Mouse (Mus musculus): Measurements from ENCODE around the gene Fcgrt.
"Not testable (repeated sequence)": the region's sequence is repeated elsewhere in the genome, so short reads cannot be mapped to it uniquely, and the experiment has no call there.

Gene Fcgrt

DNA sequence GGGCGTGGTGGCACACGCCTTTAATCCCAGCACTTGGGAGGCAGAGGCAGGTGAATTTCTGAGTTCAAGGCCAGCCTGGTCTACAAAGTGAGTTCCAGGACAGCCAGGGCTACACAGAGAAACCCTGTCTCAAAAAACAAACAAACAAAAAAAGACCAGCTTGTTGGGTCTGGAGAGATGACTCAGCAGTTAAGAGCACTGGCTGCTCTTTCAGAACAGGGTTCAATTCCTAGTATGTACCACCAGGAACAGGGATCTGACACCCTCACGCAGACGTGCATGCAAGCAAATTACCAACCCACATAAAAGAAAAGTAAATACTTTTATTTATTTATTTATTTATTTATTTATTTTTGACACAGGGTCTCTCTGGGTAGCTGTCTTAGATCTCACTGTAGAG is 6.4 kb upstream of the Fcgrt start:
- DNase-seq (ENCODE audit: low spot score), result not testable (repeated sequence)

DNA sequence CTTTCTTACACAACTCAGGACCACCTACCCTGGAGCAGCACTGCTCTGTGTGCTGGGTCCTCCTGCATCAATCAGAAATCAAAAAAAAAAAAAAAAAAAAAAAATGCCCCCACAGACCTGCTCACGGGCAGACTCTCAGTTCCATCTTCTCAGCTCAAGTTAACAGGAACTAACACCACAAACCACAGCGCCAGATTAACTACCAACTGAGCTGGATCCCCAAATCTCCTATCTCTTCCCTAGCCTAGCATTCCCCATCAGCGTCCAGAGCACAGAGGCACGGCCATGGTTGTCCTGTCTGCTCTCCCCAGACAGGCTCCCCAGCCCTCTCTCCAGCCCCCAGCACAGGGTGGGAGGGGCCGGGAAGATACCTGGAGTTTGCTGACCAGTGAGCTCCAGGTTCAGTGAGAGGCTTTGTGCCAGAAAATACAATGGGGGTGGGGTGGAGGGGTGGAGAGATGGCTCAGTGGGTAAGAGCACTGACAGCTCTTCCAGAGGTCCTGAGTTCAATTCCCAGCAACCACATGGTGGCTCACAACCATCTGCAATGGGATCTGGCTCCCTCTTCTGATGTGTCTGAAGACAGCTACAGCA is 3.5 kb upstream of the Fcgrt start:
- no peak for DNase-seq (ENCODE audit: low spot score)

- DNase-seq (ENCODE audit: low spot score), result no peak
Measured at GRCm38 (mm10) chr7:45106441-45106840, 2.8 kb upstream of the Fcgrt start.

DNA sequence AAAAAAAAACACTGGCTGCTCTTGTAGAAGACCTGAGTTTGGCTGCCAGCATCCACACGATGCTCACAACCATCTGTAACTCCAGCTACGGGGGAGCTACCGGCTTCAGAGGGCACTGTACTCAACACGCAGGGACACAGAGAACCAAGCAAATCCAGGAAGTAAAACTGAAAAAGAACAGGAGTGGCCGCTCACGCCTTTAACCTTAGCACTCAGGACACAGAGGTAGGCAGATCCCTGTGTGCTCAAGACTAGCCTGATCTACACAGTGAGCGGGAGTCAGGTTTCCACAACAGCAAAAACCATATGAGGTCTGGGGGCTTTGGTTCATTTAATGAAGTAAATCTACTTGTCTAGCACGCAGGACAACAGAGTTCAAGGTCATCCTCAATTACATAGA is 1.8 kb upstream of the Fcgrt start:
- no peak for DNase-seq (ENCODE audit: low spot score)

GRCm38 (mm10) chr7:45104941-45105340 is 1.3 kb upstream of the Fcgrt start:
- DNase-seq (ENCODE audit: low spot score), result no peak

DNA sequence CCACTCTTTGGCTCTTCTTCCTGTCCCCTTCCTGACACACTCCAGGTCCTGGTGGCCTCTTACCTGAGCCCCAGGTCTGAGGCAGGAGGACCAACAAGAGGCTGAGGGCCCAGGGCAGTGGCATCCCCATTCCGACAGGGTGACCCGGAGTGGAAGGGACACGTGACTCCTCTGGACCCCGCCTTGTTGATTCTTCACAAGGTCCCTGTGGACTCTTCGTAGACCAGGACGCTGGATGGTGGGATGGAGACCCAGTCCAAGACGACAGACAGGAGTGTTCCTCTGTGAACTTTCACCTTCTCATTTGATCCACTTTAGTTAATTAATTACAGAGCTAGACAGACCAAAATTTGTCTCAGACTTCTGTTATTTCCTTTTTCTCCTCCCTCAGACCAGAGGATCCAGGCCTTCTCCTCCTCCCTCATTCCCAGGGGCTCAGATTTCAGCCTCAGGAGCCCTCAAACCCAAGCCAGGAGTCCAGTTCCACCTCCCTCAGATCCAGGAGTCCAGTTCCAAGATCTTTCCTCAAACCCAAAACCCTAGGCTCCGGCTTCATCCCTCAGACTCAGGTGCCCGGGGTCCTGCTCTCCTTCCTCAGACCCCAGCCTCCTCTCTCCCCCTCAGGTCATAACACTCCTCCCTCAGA is 588 bp downstream of the Fcgrt start:
- no peak for DNase-seq (ENCODE audit: low spot score)

GRCm38 (mm10) chr7:45102441-45102840 is 1.2 kb downstream of the Fcgrt start:
- no peak for DNase-seq (ENCODE audit: low spot score)

DNA sequence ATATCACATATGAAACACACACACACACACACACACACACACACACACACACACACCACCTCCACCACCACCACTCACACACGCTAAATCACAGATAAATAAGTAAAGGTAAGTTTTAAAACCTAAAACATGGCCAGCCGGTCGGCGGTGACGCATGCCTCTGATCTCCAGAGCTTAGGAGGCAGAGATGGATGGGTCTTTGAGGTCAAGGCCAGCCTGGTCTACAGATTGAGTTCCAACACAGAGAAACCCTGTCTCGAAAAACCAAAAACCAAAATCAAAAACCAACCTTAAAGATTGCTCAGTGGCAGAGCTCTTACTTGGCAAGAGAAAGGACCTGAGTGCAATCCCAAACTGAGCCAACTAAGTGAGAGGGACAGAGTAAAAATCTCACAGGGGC is 3.6 kb downstream of the Fcgrt start:
- DNase-seq (ENCODE audit: low spot score), result no peak

DNA sequence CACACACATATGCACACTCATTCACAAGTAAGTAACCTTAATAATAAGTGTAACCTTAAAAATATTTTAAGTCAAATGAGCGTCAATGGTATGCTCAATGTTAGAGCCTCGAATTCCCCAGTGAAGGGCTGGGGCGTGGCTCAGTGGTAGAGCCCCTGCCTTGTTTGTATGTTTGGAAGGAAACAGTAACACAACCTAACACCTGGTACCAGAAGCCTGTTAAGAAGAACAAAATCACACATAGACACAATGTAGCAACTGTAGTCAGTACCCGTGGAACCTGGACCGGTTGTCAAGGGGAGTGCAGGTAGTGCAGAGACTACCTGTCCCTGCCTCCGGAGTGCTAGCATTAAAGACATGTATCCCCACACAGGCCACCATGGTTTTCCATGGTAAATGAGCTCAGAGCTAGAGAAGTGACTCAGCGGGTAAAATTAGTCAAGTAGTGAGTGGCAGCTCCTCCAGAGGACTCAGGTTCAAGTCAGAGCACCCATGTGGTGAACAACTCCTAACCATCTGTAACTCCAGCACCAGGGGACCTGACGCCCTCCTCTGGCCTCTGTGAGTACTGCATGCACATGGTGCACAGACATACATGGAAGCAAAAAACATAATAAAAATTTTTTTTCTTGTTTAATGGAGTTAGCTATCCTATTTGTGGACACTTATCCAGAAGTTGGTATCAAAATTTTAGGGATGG is 5.0 kb downstream of the Fcgrt start:
- DNase-seq (ENCODE audit: low spot score), result no peak

DNA sequence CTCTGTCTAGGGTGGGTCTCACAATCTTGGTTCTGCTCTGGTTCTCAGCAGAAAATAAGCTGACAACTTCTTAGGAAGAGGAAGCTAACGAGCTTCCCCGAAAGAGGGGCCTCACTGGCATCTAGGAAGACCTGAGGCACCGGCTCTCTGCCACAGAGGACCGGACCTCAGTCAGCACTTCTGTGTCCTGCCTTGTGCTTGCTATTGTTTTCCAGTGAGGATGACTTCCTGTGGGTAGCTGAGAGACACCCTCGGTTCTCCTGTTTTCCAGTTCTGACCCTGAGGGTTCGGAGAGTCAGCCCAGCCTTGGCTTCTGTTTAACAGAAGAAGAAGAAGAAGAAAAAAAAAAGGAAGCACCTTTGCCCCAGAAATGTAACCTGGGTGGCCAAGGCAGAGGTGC is 6.2 kb downstream of the Fcgrt start:
- DNase-seq (ENCODE audit: low spot score), result no peak

DNA sequence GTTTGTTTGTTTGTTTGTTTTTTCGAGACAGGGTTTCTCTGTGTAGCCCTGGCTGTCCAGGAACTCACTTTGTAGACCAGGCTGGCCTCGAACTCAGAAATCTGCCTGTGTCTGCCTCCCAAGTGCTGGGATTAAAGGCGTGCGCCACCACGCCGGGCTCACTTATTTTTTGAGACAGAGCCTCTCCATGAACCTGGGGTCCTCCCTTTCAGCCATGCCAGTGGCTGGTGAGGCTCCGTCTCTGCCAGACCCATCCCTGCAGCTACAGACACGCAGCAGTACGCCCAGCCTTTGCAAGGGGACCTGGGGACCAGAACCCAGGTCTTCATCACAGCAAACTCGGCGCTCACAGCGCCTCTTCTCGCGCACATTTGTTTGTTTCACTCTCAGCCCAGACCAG is 7.7 kb downstream of the Fcgrt start:
- DNase-seq (ENCODE audit: low spot score), result not testable (repeated sequence)

DNA sequence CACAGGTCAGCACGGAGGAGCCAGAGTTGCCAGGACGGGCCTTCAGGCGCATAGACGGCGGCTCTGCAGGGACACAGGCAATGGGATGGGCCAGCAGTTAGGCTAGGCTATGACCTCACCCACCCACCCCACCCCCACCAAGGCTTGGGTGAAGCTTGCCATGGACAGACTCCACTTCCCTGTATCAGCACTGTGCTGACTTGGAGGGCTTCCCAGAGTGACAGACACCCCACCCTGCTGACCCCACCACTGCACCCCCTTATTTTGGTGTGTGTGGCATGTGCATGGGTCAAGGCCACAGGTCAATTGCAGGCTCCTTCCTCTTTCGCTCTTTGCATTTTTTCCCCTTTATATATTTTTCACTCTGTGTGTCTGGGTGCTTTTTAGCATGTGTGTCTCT is 8.3 kb downstream of the Fcgrt start:
- DNase-seq (ENCODE audit: low spot score), result no peak

- DNase-seq (ENCODE audit: low spot score), result no peak
Measured at GRCm38 (mm10) chr7:45094121-45094520, 9.5 kb downstream of the Fcgrt start.

- no peak for DNase-seq (ENCODE audit: low spot score)
Measured at GRCm38 (mm10) chr7:45093516-45093905, 10.1 kb downstream of the Fcgrt start.

GRCm38 (mm10) chr7:45092828-45093515 is 10.7 kb downstream of the Fcgrt start:
- no peak for DNase-seq (ENCODE audit: low spot score)

DNA sequence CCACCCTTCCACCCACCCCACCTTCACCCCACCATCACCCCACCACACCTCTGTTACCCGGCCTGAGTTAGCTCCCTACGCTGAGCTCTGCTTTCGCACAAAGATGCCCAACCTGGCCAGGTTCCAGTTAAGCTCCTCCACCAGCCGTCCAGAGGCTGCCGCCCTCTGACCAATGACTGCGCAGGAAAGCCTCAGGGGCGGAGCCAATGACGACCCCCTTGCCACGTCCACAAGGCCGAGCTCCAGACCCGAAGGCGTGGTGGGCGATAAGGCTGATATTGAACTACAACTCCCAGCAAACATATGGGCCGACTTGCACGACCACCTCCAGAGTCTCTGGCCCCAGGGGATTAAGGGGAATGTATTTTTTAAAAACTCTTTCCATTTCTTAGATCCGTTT is 11.6 kb downstream of the Fcgrt start, which contains the start of gene Rcn3:
TSS of gene Rcn3 (minus strand) at position 174 of the 400 bp plus-strand sequence.
- DNase-seq (ENCODE audit: low spot score), result peak; percentile 90

GRCm38 (mm10) chr7:45091001-45091990 is 12.4 kb downstream of the Fcgrt start:
- DNase-seq (ENCODE audit: low spot score), result peak; percentile 45

GRCm38 (mm10) chr7:45090251-45090977 is 13.2 kb downstream of the Fcgrt start:
- no peak for DNase-seq (ENCODE audit: low spot score)

- DNase-seq (ENCODE audit: low spot score), result no peak
Measured at GRCm38 (mm10) chr7:45088597-45088996, 15.1 kb downstream of the Fcgrt start.

GRCm38 (mm10) chr7:45086084-45086483 is 17.6 kb downstream of the Fcgrt start:
- no peak for DNase-seq (ENCODE audit: low spot score)

Data from ovary, postnatal 36 days (tissue).